Mouse (Mus musculus) hindbrain, embryonic 15.5 days (tissue): Measurements from ENCODE around the gene Lgals12. TPM values are rescaled to one million over a fixed set of nuclear protein-coding genes. Genes with fewer than 3 reads are reported as not detected.

ENCODE experiments used
- ATAC-seq: fragments of 200-750 bp; cut with Nextera tagmentation; 2 replicates; pipeline ENCODE4 v1.8.0; 2017; ENCODE audit warnings: low read depth, moderate number of reproducible peaks, moderate TSS enrichment; ENCODE audit not compliant: low FRiP score
- H3K27ac ChIP-seq: fragments of 300-500 bp; sonication (generic); replicated peaks from 2 replicates; pipeline ENCODE4 v1.5.1; 2015; ENCODE audit warnings: mild to moderate bottlenecking, inconsistent platforms
- H3K27me3 ChIP-seq: fragments of 300-500 bp; sonication (generic); 2 replicates; pipeline ENCODE4 v1.6.1; 2015; ENCODE audit warnings: control low read depth, inconsistent platforms
- H3K36me3 ChIP-seq: fragments of 300-500 bp; sonication (generic); 2 replicates; pipeline ENCODE4 v1.6.1; 2015; ENCODE audit warnings: control low read depth, inconsistent platforms
- H3K4me1 ChIP-seq: fragments of 300-500 bp; sonication (generic); replicated peaks from 2 replicates; pipeline ENCODE4 v1.6.1; 2015; ENCODE audit warnings: control low read depth, inconsistent platforms
- H3K4me2 ChIP-seq: fragments of 300-500 bp; sonication (generic); 2 replicates; pipeline ENCODE4 v1.6.1; 2015; ENCODE audit warnings: moderate library complexity, mild to moderate bottlenecking, inconsistent platforms
- H3K4me3 ChIP-seq: fragments of 300-500 bp; sonication (generic); 2 replicates; pipeline ENCODE4 v1.5.1; 2015; ENCODE audit warnings: mild to moderate bottlenecking, inconsistent platforms
- H3K9ac ChIP-seq: fragments of 300-500 bp; sonication (generic); 2 replicates; pipeline ENCODE4 v1.6.1; 2015; ENCODE audit warnings: inconsistent platforms
- H3K9me3 ChIP-seq: fragments of 300-500 bp; sonication (generic); 2 replicates; pipeline ENCODE4 v1.6.1; 2016; ENCODE audit warnings: control low read depth, inconsistent platforms
- WGBS: fragments of 180-500 bp; shearing (Covaris S2); methylation state at CpG from one replicate; pipeline ENCODE4 v1.1.7; 2015; 5-methylcytosine and 5-hydroxymethylcytosine counted together
- polyA plus RNA-seq: library from polyadenylated mRNA; unstranded; fragments of >200 nt; fragmentation: Nextera tagmentation; extraction: Ambion mirVana; gene quantifications from 2 replicates; pipeline ENCODE4 v1.2.1, GENCODE M21; 2015

Gene Lgals12
- polyA plus RNA-seq, result 0.18 and 0.53 TPM in 2 replicates

- Histone ChIP-seq H3K4me2 (peak within 1 kb of the TSS; percentile 72), H3K9me3 (no peaks in the 10 kb centered on the region), H3K27ac (peak within 1 kb of the TSS; percentile 49), H3K9ac (peak within 1 kb of the TSS; percentile 36), H3K36me3 (no peaks in the 10 kb centered on the region), H3K4me1 (peaks cover 29% of the 10 kb centered on the region), H3K27me3 (peaks cover 23% of the 10 kb centered on the region), H3K4me3 (peak within 1 kb of the TSS; percentile 38)
- 8% methylated on average over 15 of the region's 15 CpGs for WGBS
- ATAC-seq, result no peak; the same call in none of the 2 replicates
These were observed at the start of gene Lgals12 for GRCm38 (mm10) chr19:7606801-7607689. Gene Lgals12, minus strand, starts transcription at chr19:7607193.

- Histone ChIP-seq H3K4me2 (no peak overlapping the region), H3K9me3 (no peaks in the 10 kb centered on the region), H3K4me3 (no peak overlapping the region), H3K4me1 (no peaks in the 10 kb centered on the region), H3K36me3 (no peaks in the 10 kb centered on the region), H3K27me3 (no peaks in the 10 kb centered on the region), H3K9ac (no peak overlapping the region), H3K27ac (no peak overlapping the region)
- ATAC-seq, result no peak
- 89% methylated on average over 8 of the region's 8 CpGs for WGBS
These were observed 42.1 kb upstream of the Lgals12 start for GRCm38 (mm10) chr19:7648913-7649666.

GRCm38 (mm10) chr19:7633786-7634185 is 26.8 kb upstream of the Lgals12 start:
- H3K4me3 ChIP-seq, result no peak overlapping the region
- H3K36me3 ChIP-seq, result no peaks in the 10 kb centered on the region
- WGBS, result 82% methylated on average over 1 of the region's 1 CpGs
- H3K27me3 ChIP-seq, result no peaks in the 10 kb centered on the region
- no peak overlapping the region for H3K4me2 ChIP-seq
- H3K4me1 ChIP-seq, result no peaks in the 10 kb centered on the region
- H3K9me3 ChIP-seq, result no peaks in the 10 kb centered on the region
- ATAC-seq, result no peak
- no peak overlapping the region for H3K27ac ChIP-seq
- H3K9ac ChIP-seq, result no peak overlapping the region

- H3K4me1 ChIP-seq, result no peaks in the 10 kb centered on the region
- H3K27me3 ChIP-seq, result no peaks in the 10 kb centered on the region
- no peaks in the 10 kb centered on the region for H3K9me3 ChIP-seq
- ATAC-seq, result no peak
- no peak overlapping the region for H3K9ac ChIP-seq
- no peaks in the 10 kb centered on the region for H3K36me3 ChIP-seq
- no peak overlapping the region for H3K4me3 ChIP-seq
- no peak overlapping the region for H3K4me2 ChIP-seq
- H3K27ac ChIP-seq, result no peak overlapping the region
These were observed 26.0 kb upstream of the Lgals12 start for GRCm38 (mm10) chr19:7633021-7633420.

- 44% methylated on average over 7 of the region's 7 CpGs for WGBS
These were observed 10.7 kb upstream of the Lgals12 start for GRCm38 (mm10) chr19:7617696-7618095.

GRCm38 (mm10) chr19:7617085-7617484 is 10.1 kb upstream of the Lgals12 start:
- Histone ChIP-seq H3K4me1 (peaks cover 6% of the 10 kb centered on the region), H3K36me3 (no peaks in the 10 kb centered on the region), H3K9ac (no peak overlapping the region), H3K27me3 (peaks cover 9% of the 10 kb centered on the region; the same call in 1 of the 2 replicates), H3K27ac (no peak overlapping the region), H3K4me3 (no peak overlapping the region), H3K9me3 (no peaks in the 10 kb centered on the region), H3K4me2 (no peak overlapping the region)
- 59% methylated on average over 3 of the region's 3 CpGs for WGBS
- no peak for ATAC-seq

More at GRCm38 (mm10) chr19:7617696-7618095, 10.7 kb upstream of the Lgals12 start:
- ATAC-seq, result peak; percentile 58; the same call in 1 of the 2 replicates
- H3K36me3 ChIP-seq, result no peaks in the 10 kb centered on the region
- H3K4me2 ChIP-seq, result no peak overlapping the region
- H3K4me1 ChIP-seq, result no peaks in the 10 kb centered on the region
- no peak overlapping the region for H3K27ac ChIP-seq
- peaks cover 6% of the 10 kb centered on the region; the same call in 1 of the 2 replicates for H3K27me3 ChIP-seq
- no peak overlapping the region for H3K9ac ChIP-seq
- H3K9me3 ChIP-seq, result no peaks in the 10 kb centered on the region
- no peak overlapping the region for H3K4me3 ChIP-seq

- Histone ChIP-seq H3K36me3 (no peaks in the 10 kb centered on the region), H3K9ac (no peak overlapping the region), H3K4me2 (no peak overlapping the region), H3K4me3 (no peak overlapping the region), H3K4me1 (peaks cover 12% of the 10 kb centered on the region), H3K27ac (no peak overlapping the region), H3K9me3 (no peaks in the 10 kb centered on the region), H3K27me3 (peaks cover 15% of the 10 kb centered on the region)
- ATAC-seq, result no peak
- WGBS, result 76% methylated on average over 5 of the region's 5 CpGs
These were observed 9.4 kb upstream of the Lgals12 start for GRCm38 (mm10) chr19:7616231-7616930.

- Histone ChIP-seq H3K27ac (no peak overlapping the region), H3K27me3 (peaks cover 30% of the 10 kb centered on the region), H3K4me1 (peaks cover 12% of the 10 kb centered on the region), H3K9me3 (no peaks in the 10 kb centered on the region), H3K4me2 (no peak overlapping the region), H3K9ac (no peak overlapping the region), H3K36me3 (no peaks in the 10 kb centered on the region), H3K4me3 (no peak overlapping the region)
- ATAC-seq, result no peak
- WGBS, result 87% methylated on average over 7 of the region's 7 CpGs
These were observed 6.2 kb upstream of the Lgals12 start for GRCm38 (mm10) chr19:7613151-7613550.

GRCm38 (mm10) chr19:7611942-7612757 is 5.2 kb upstream of the Lgals12 start, which contains the start of gene Hrasls5:
Gene Hrasls5, plus strand, starts transcription at chr19:7612541.
- no peaks in the 10 kb centered on the region for H3K9me3 ChIP-seq
- peaks cover 32% of the 10 kb centered on the region for H3K27me3 ChIP-seq
- H3K4me2 ChIP-seq, result peak within 1 kb of the TSS; percentile 98
- H3K27ac ChIP-seq, result no peak within 1 kb of the TSS
- H3K36me3 ChIP-seq, result no peaks in the 10 kb centered on the region
- peaks cover 16% of the 10 kb centered on the region for H3K4me1 ChIP-seq
- peak within 1 kb of the TSS; percentile 44 for H3K9ac ChIP-seq
- peak within 1 kb of the TSS; percentile 51 for H3K4me3 ChIP-seq
- ATAC-seq, result peak; percentile 66
- 2% methylated on average over 54 of the region's 54 CpGs for WGBS

- H3K4me2 ChIP-seq, result no peak overlapping the region
- H3K27me3 ChIP-seq, result peaks cover 26% of the 10 kb centered on the region
- H3K4me3 ChIP-seq, result no peak overlapping the region
- no peaks in the 10 kb centered on the region for H3K36me3 ChIP-seq
- peaks cover 35% of the 10 kb centered on the region for H3K4me1 ChIP-seq
- no peaks in the 10 kb centered on the region for H3K9me3 ChIP-seq
- WGBS, result 81% methylated on average over 7 of the region's 7 CpGs
- H3K27ac ChIP-seq, result no peak overlapping the region
- no peak overlapping the region for H3K9ac ChIP-seq
- no peak for ATAC-seq
These were observed 753 bp upstream of the Lgals12 start for GRCm38 (mm10) chr19:7607690-7608201.
